Mouse (Mus musculus) liver, embryonic 16.5 days (tissue): ENCODE results near the gene Cep89. TPM values are rescaled to one million over a fixed set of nuclear protein-coding genes. Genes with fewer than 3 reads are reported as not detected.

Experiments
- ATAC-seq: fragments of 200-750 bp; cut with Nextera tagmentation; 2 replicates; pipeline ENCODE4 v1.8.0; 2017; ENCODE audit warnings: low read depth, mild to moderate bottlenecking, moderate number of reproducible peaks, moderate library complexity
- H3K27ac ChIP-seq: fragments of 300-500 bp; sonication (generic); 2 replicates; pipeline ENCODE4 v1.5.1; 2014; ENCODE audit warnings: mild to moderate bottlenecking, low read length
- H3K27me3 ChIP-seq: fragments of 300-500 bp; sonication (generic); 2 replicates; pipeline ENCODE4 v1.6.1; 2014; ENCODE audit warnings: low read depth, low read length, mixed read lengths; ENCODE audit not compliant: control insufficient read depth, insufficient read depth
- H3K36me3 ChIP-seq: fragments of 300-500 bp; sonication (generic); 2 replicates; pipeline ENCODE4 v1.6.1; 2014; ENCODE audit warnings: mild to moderate bottlenecking; ENCODE audit not compliant: control insufficient read depth, insufficient read depth
- H3K4me1 ChIP-seq: fragments of 300-500 bp; sonication (generic); 2 replicates; pipeline ENCODE4 v1.6.1; 2014; ENCODE audit warnings: low read depth, low read length, mixed read lengths; ENCODE audit not compliant: control insufficient read depth
- H3K4me2 ChIP-seq: fragments of 300-500 bp; sonication (generic); 2 replicates; pipeline ENCODE4 v1.6.1; 2014; ENCODE audit warnings: low read depth, low read length, mixed read lengths
- H3K4me3 ChIP-seq: fragments of 300-500 bp; sonication (generic); 2 replicates; pipeline ENCODE4 v1.5.1; 2014; ENCODE audit warnings: low read depth, mild to moderate bottlenecking, low read length
- H3K9ac ChIP-seq: fragments of 300-500 bp; sonication (generic); 2 replicates; pipeline ENCODE4 v1.6.1; 2014; ENCODE audit warnings: low read depth, low read length
- H3K9me3 ChIP-seq: fragments of 300-500 bp; sonication (generic); replicated peaks from 2 replicates; pipeline ENCODE4 v1.6.1; 2016; ENCODE audit warnings: low read length; ENCODE audit not compliant: control insufficient read depth
- WGBS: fragments of 180-500 bp; shearing (Covaris S2); extraction: QIAGEN DNeasy Blood & Tissue Kit; methylation state at CpG from one replicate; pipeline ENCODE4 v1.1.7; 2014; ENCODE audit not compliant: insufficient replicate concordance; 5-methylcytosine and 5-hydroxymethylcytosine counted together
- polyA plus RNA-seq: library from polyadenylated mRNA; unstranded; fragments of >200 nt; fragmentation: Nextera tagmentation; extraction: Ambion mirVana; gene quantifications from 2 replicates; pipeline ENCODE4 v1.2.1, GENCODE M21; 2015

Gene Cep89
- polyA plus RNA-seq, 1 experiment from 2014 or later, result 17.7 TPM

DNA sequence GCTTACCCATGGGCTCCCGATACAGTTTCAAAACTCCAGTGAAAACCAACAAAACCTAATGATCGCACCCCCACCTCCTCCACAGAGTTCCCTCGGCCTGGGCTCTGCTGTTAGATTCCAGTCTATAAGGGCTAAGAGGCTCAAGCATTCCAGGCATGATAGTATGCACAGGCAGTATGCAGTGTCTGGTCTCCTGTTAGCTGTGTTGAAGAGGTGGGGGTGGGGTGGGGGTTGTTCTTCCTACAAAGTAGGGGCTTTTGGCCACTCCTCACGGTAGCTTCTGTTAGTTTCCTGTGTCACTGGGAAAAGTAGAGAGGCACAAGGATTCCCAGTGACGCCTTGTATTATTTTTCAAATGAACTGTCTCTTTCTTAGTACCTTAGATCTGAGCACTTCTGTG lies 34.6 kb upstream of the Cep89 start:
- Histone ChIP-seq H3K9ac (no peak overlapping the region), H3K27me3 (no peaks in the 10 kb centered on the region), H3K4me3 (no peak overlapping the region), H3K4me2 (no peak overlapping the region), H3K9me3 (no peaks in the 10 kb centered on the region), H3K4me1 (no peaks in the 10 kb centered on the region), H3K27ac (no peak overlapping the region), H3K36me3 (no peaks in the 10 kb centered on the region)
- 55% methylated on average over 5 of the region's 5 CpGs for WGBS
- ATAC-seq, result no peak

DNA sequence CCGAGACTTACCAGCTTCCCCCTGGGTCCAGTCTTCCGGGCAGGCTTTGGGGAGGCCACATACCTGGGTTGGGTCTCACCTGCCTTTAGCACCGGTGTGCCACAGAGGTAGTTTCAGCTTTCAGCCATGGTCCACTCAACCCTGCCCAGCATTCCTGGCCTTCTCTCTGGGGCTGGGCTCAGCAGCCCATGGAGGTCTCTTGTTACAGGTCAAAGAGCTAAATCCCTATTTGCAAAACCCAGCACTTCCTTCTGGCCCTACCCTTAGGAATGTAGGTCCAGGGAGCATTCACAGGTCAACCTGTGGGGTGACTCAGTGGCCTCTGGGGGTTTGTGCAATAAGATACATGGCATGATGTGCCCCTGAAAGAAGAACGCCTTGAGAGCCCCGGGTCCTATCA lies 34.0 kb upstream of the Cep89 start:
- Histone ChIP-seq H3K9me3 (no peaks in the 10 kb centered on the region), H3K4me2 (no peak overlapping the region), H3K27ac (peak overlapping the region; percentile 52), H3K36me3 (no peaks in the 10 kb centered on the region), H3K4me3 (no peak overlapping the region), H3K9ac (no peak overlapping the region), H3K4me1 (no peaks in the 10 kb centered on the region), H3K27me3 (no peaks in the 10 kb centered on the region)
- peak; percentile 92 for ATAC-seq
- 60% methylated on average over 5 of the region's 5 CpGs for whole genome bisulfite sequencing

DNA sequence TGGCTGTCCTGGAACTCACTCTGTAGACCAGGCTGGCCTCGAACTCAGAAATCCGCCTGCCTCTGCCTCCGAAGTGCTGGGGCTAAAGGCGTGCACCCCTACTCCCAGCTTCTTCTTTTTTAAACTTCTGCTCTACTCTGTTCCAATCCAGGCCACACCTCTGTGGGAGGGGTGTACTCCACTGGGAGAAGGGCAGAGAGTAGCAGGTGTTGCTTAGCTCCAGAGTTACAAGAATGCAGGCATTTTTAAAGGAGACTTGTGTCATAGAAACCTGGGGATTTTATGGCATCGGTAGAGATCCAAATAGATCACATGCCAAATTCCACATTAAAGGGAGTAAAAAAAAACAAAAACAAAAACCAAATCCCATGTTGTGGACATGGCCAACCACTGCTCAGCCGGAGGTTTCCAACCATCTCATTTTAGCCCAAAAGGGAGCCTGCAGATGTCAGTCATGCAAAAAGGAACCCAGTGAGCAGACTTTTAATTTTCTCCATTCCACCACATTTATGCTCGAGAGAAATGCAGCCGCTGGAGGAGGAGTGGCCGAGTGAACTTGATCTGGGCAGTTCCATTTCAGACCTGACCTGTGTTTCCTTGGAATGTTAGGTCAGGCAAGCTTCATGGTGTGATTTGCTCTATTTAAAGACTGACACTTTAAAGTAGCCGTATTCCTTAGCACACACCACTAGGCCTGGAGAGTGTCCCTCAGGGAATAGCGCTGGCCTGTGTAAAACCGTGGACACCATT lies 31.5 kb upstream of the Cep89 start:
- Histone ChIP-seq H3K36me3 (peaks cover 4% of the 10 kb centered on the region; the same call in 1 of the 2 replicates), H3K27ac (no peak overlapping the region), H3K4me2 (no peak overlapping the region), H3K9me3 (no peaks in the 10 kb centered on the region), H3K4me1 (no peaks in the 10 kb centered on the region), H3K9ac (no peak overlapping the region), H3K27me3 (no peaks in the 10 kb centered on the region), H3K4me3 (no peak overlapping the region)
- ATAC-seq, result no peak
- WGBS, result 69% methylated on average over 12 of the region's 12 CpGs

DNA sequence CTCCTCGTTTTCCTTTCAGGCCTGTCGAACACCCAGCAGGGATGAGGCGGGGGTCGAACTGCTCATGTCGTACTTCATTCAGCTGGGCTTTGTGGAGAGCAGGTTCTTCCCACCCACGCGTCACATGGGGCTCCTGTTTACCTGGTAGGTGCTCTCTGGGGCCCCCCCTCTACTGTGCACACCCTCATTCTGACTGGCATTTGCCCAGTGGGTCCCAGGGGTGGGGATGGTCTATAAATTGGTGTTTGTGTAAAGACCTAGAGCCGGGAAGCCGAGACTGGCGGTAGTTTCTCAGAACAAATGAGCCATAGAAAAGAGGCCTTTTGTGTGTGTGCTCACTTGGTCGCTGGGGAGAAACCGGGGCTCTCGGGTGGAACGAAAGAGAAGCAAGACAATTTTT lies 25.7 kb upstream of the Cep89 start:
- WGBS, result 70% methylated on average over 14 of the region's 14 CpGs
- ATAC-seq, result no peak

GRCm38 (mm10) chr7:35372483-35373017 lies 24.3 kb upstream of the Cep89 start:
- no peaks in the 10 kb centered on the region for H3K27me3 ChIP-seq
- no peaks in the 10 kb centered on the region for H3K9me3 ChIP-seq
- no peaks in the 10 kb centered on the region for H3K4me1 ChIP-seq
- no peak overlapping the region for H3K27ac ChIP-seq
- 71% methylated on average over 14 of the region's 14 CpGs for WGBS
- peak; percentile 63; the same call in 1 of the 2 replicates for ATAC-seq
- H3K4me3 ChIP-seq, result no peak overlapping the region
- no peak overlapping the region for H3K4me2 ChIP-seq
- no peak overlapping the region for H3K9ac ChIP-seq
- H3K36me3 ChIP-seq, result peaks cover 4% of the 10 kb centered on the region; the same call in 1 of the 2 replicates

More for the DNA sequence above, 25.7 kb upstream of the Cep89 start:
- no peaks in the 10 kb centered on the region for H3K4me1 ChIP-seq
- H3K27ac ChIP-seq, result no peak overlapping the region
- no peak overlapping the region for H3K4me3 ChIP-seq
- H3K36me3 ChIP-seq, result peaks cover 4% of the 10 kb centered on the region; the same call in 1 of the 2 replicates
- no peaks in the 10 kb centered on the region for H3K27me3 ChIP-seq
- no peak overlapping the region for H3K9ac ChIP-seq
- H3K4me2 ChIP-seq, result no peak overlapping the region
- no peaks in the 10 kb centered on the region for H3K9me3 ChIP-seq

DNA sequence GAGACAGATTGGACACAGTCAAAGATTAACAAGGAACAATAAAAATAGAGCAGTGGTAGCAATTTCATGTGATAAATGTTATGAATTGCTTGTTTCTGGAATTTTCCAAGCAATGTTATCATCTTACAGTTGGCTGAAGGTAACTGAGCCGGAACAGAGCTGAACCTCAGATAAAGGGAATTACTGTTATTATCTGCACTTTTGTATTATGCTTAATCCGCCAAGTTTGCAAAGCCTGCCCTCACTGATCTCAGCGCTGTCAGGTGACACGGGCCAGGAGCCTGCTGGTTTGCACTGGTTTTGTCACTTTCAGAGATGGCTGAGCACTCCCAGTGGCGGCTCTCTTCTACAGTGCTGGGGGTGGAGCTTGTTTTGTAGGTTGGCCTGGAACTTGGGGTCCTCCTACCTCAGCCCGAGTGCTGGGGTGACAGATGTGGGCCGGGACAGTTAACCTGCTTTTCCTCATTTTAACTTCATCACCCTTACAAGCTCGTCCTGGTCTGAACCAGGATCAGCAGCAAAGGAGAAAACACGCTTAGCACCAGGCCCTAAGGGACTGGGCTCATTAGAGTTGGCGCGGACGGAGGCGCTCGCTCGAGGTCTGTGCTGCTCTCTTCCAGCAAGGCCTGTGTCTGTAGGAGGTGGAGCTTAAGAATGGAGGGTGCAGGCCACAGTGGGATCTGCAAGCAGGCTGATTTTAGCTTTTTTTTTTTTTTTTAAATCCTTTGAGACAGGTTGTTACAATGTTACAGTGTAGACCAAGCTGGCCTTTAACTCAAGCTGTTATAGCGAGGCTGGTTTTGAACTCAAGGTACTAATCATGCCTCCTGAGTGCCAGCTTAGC lies 23.5 kb upstream of the Cep89 start:
- peak; percentile 50 for ATAC-seq
- no peak overlapping the region for H3K4me2 ChIP-seq
- H3K4me1 ChIP-seq, result no peaks in the 10 kb centered on the region
- 62% methylated on average over 16 of the region's 16 CpGs for WGBS
- H3K9me3 ChIP-seq, result no peaks in the 10 kb centered on the region
- H3K4me3 ChIP-seq, result no peak overlapping the region
- H3K27ac ChIP-seq, result no peak overlapping the region
- H3K36me3 ChIP-seq, result no peaks in the 10 kb centered on the region
- H3K9ac ChIP-seq, result no peak overlapping the region
- no peaks in the 10 kb centered on the region for H3K27me3 ChIP-seq

GRCm38 (mm10) chr7:35374265-35374664 lies 22.6 kb upstream of the Cep89 start:
- no peak for ATAC-seq
- Histone ChIP-seq H3K4me1 (no peaks in the 10 kb centered on the region), H3K9ac (no peak overlapping the region), H3K9me3 (no peaks in the 10 kb centered on the region), H3K4me3 (no peak overlapping the region), H3K27me3 (no peaks in the 10 kb centered on the region), H3K27ac (no peak overlapping the region), H3K4me2 (no peak overlapping the region), H3K36me3 (no peaks in the 10 kb centered on the region)
- WGBS, result 59% methylated on average over 7 of the region's 7 CpGs

DNA sequence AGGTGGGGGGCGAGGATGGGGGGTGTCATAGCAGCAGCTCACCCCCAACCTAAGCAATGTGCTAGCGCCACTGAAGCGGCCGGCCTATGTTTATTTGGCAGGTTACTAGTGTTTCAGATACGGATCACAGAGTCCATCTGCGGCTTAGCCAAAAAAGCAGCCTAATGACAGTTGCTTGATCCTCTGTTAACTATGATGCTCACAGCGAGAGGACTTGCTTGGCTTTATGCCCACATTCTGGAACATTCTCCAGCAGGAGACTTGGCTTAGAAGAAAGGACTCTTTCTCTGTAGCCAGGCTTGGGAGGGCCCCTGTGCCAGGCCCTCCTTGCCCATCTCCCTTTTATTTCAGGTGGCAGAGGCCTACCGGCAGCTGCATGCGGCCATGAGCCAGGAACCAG lies 20.2 kb upstream of the Cep89 start:
- 83% methylated on average over 9 of the region's 9 CpGs for WGBS
- Histone ChIP-seq H3K4me2 (no peak overlapping the region), H3K9ac (no peak overlapping the region), H3K36me3 (peaks cover 5% of the 10 kb centered on the region), H3K27ac (no peak overlapping the region), H3K27me3 (no peaks in the 10 kb centered on the region), H3K9me3 (no peaks in the 10 kb centered on the region), H3K4me3 (no peak overlapping the region), H3K4me1 (no peaks in the 10 kb centered on the region)
- no peak for ATAC-seq
